ENCODE assay signal across 8 mouse cellular contexts in the genomic region with DNA sequence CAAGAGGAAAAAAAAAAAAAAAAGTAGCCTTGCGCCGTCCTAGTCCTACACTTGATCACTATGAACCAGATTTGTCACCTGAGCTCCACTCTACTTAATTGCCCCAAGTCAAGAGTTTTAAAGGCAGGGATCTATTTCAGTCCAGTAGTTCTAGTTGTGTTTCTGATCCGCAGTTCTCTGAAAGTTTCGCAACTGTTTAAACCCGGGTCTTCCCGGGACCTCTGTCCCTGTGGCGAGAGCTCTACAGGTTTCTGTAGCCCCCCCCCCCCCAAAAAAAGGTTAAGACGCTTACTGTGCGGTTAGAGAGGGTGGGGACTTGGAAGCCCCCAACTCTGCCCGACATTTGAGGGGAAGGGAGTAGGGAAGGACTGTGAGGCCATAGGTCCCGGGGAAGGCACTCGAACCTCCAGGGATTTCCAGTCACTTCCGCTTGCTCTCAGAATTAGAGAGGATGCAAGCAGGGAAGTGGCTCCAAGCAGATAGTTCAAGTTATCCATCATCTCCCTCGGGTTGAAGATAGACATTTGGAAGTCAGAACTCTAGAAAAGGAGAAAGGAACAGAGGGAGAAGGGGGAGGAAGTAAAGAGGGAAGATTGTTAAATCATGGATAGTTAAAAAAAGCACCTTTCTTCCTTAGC. TPM values are rescaled to one million over a fixed set of nuclear protein-coding genes. Genes with fewer than 3 reads are reported as not detected.
DNase-seq lines count a peak whose midpoint lies in the region; ATAC-seq and TF ChIP-seq lines count a peak whose summit lies in the region.

No protein-coding gene starts in this region.

- peak overlapping the region; percentile 10; the same call in 1 of the 2 replicates for H3K4me3 ChIP-seq in spleen, adult 2 months (ENCODE audit: extremely low read depth, insufficient read depth, insufficient read length)
- H3K4me3 ChIP-seq in heart, embryonic 13.5 days: peak overlapping the region; percentile 76
- peak overlapping the region; percentile 52 for H3K4me3 ChIP-seq in liver, embryonic 13.5 days (replicated peaks)
- H3K4me3 ChIP-seq in stomach, embryonic 16.5 days (replicated peaks; ENCODE audit: low read length): peak overlapping the region; percentile 70

- peak overlapping the region; percentile 3; the same call in 1 of the 2 replicates for H3K27ac ChIP-seq in spleen, adult 2 months (ENCODE audit: insufficient read depth, low read length)
- peak overlapping the region; percentile 96 for H3K27ac ChIP-seq in heart, embryonic 13.5 days (replicated peaks)
- no peak overlapping the region for H3K27ac ChIP-seq in liver, embryonic 13.5 days
- H3K27ac ChIP-seq in stomach, embryonic 16.5 days (ENCODE audit: low read length): peak overlapping the region; percentile 60

- peaks cover 8% of the 10 kb centered on the region for H3K9me3 ChIP-seq in heart, embryonic 13.5 days
- H3K9me3 ChIP-seq in liver, embryonic 13.5 days (replicated peaks): 0 out of 2 replicates have a peak, but pooled peaks cover 4% of the 10 kb centered on the region
- no peaks in the 10 kb centered on the region for H3K9me3 ChIP-seq in stomach, embryonic 16.5 days (replicated peaks; ENCODE audit: control insufficient read depth, low read length)

- peaks cover 4% of the 10 kb centered on the region; the same call in 1 of the 2 replicates for H3K27me3 ChIP-seq in spleen, adult 2 months (ENCODE audit: control insufficient read depth, insufficient read depth, low read length)
- no peaks in the 10 kb centered on the region; the same call in 1 of the 2 replicates for H3K27me3 ChIP-seq in heart, embryonic 13.5 days (replicated peaks)
- H3K27me3 ChIP-seq in liver, embryonic 13.5 days: peaks cover 68% of the 10 kb centered on the region
- peaks cover 6% of the 10 kb centered on the region; the same call in 1 of the 2 replicates for H3K27me3 ChIP-seq in stomach, embryonic 16.5 days (ENCODE audit: control insufficient read depth, insufficient read depth, low read length)

- TF ChIP-seq POLR2A in spleen, adult 2 months (IDR thresholded peaks at IDR 0.05; ENCODE audit: low read depth, low read length): no peak

- no peak for ATAC-seq in heart, embryonic 13.5 days (ENCODE audit: extremely low read depth, insufficient number of reproducible peaks, low FRiP score, low TSS enrichment)
- no peak for ATAC-seq in liver, embryonic 13.5 days (ENCODE audit: low read depth)
- ATAC-seq in stomach, embryonic 16.5 days (ENCODE audit: insufficient read depth, low FRiP score): no peak

- DNase-seq in spleen, adult 2 months (ENCODE audit: low read depth in 1 of 2, low spot score in 2 of 2): no peak
- no peak for DNase-seq in spleen, postnatal 14 days (ENCODE audit: low spot score in 2 of 2)
- DNase-seq in liver, embryonic 13.5 days: no peak
- DNase-seq in gastrocnemius, postnatal 25 days: no peak
- no peak for DNase-seq in ovary, postnatal 36 days (ENCODE audit: low spot score)
- DNase-seq in spleen, postnatal 4 days (ENCODE audit: low spot score in 2 of 2): no peak

- WGBS in spleen, adult 2 months: 10% methylated on average over 14 of the region's 14 CpGs
- 10% methylated on average over 14 of the region's 14 CpGs for WGBS in heart, embryonic 13.5 days
- WGBS in liver, embryonic 13.5 days (ENCODE audit: insufficient replicate concordance): 4% methylated on average over 14 of the region's 14 CpGs
- whole genome bisulfite sequencing in stomach, embryonic 16.5 days: 15% methylated on average over 14 of the region's 14 CpGs

- H3K36me3 ChIP-seq in spleen, adult 2 months (ENCODE audit: control insufficient read depth, insufficient read depth, low read length): no peaks in the 10 kb centered on the region
- H3K36me3 ChIP-seq in heart, embryonic 13.5 days: no peaks in the 10 kb centered on the region
- H3K36me3 ChIP-seq in liver, embryonic 13.5 days: no peaks in the 10 kb centered on the region
- H3K36me3 ChIP-seq in stomach, embryonic 16.5 days (ENCODE audit: control insufficient read depth, insufficient read depth, low read length): no peaks in the 10 kb centered on the region

- no peaks in the 10 kb centered on the region for H3K4me1 ChIP-seq in spleen, adult 2 months (ENCODE audit: control insufficient read depth, insufficient read depth, insufficient read length)
- H3K4me1 ChIP-seq in heart, embryonic 13.5 days: peaks cover 16% of the 10 kb centered on the region
- H3K4me1 ChIP-seq in liver, embryonic 13.5 days (replicated peaks): no peaks in the 10 kb centered on the region
- peaks cover 8% of the 10 kb centered on the region for H3K4me1 ChIP-seq in stomach, embryonic 16.5 days (ENCODE audit: control insufficient read depth, insufficient read depth, low read length)

- peak overlapping the region; percentile 91 for H3K9ac ChIP-seq in heart, embryonic 13.5 days
- H3K9ac ChIP-seq in liver, embryonic 13.5 days: no peak overlapping the region
- H3K9ac ChIP-seq in stomach, embryonic 16.5 days (ENCODE audit: low read length): peak overlapping the region; percentile 82; the same call in 1 of the 2 replicates

- H3K4me2 ChIP-seq in heart, embryonic 13.5 days: peak overlapping the region; percentile 84
- H3K4me2 ChIP-seq in liver, embryonic 13.5 days: peak overlapping the region; percentile 58
- peak overlapping the region; percentile 74 for H3K4me2 ChIP-seq in stomach, embryonic 16.5 days (ENCODE audit: low read depth, low read length)

- TF ChIP-seq CTCF in spleen, adult 2 months (IDR thresholded peaks at IDR 0.05; ENCODE audit: extremely low read depth, insufficient read depth, insufficient read length, insufficient replicate concordance): no peak

RNA-seq across cellular contexts. Expression of a gene that starts 0.9 kb away (rescaled TPM):
- polyA plus RNA-seq in spleen, adult 2 months (2012; rRNA removed): 1.5 and 2.1 TPM in 2 replicates
- 5.1 and 5.3 TPM in 2 replicates for polyA plus RNA-seq in heart, embryonic 13.5 days (2015; fragmentation: Nextera tagmentation; extraction: Ambion mirVana)
- polyA plus RNA-seq in liver, embryonic 13.5 days (2015; fragmentation: Nextera tagmentation; extraction: Ambion mirVana): 0.79 and 0.91 TPM in 2 replicates
- polyA plus RNA-seq in stomach, embryonic 16.5 days (2015; fragmentation: Nextera tagmentation; extraction: Ambion mirVana): 17.6 and 22.8 TPM in 2 replicates
- total RNA-seq in gastrocnemius, postnatal 25 days (2021): 1 to 10 TPM; 7.8 to 8.3 TPM

Comparison
In these comparisons a context has a peak if more than half of its experiments do, and no peak if none do; other contexts are left out.
1. H3K4me3 ChIP-seq: peak in every context shown above with its lines; median percentile 76 in heart, embryonic 13.5 days; 70 in stomach, embryonic 16.5 days; 52 in liver, embryonic 13.5 days; 10 in spleen, adult 2 months.